Mouse (Mus musculus) limb, embryonic 10.5 days (tissue): ENCODE data around the gene Pgm2. TPM values are rescaled to one million over a fixed set of nuclear protein-coding genes. Genes with fewer than 3 reads are reported as not detected.
A peak's percentile ranks its signal among the peaks of the same experiment; 100 is the strongest.

ENCODE experiments used
- DNase-seq: peaks from one replicate; pipeline ENCODE4 v3.0.0-alpha.2; 2017; ENCODE audit warnings: low spot score
- H3K27ac ChIP-seq: fragments of 300-500 bp; sonication (generic); 2 replicates; pipeline ENCODE4 v1.5.1; 2016; ENCODE audit warnings: mild to moderate bottlenecking
- H3K27me3 ChIP-seq: fragments of 300-500 bp; sonication (generic); 2 replicates; pipeline ENCODE4 v1.6.1; 2016; ENCODE audit warnings: low read depth, mild to moderate bottlenecking; ENCODE audit not compliant: poor library complexity, severe bottlenecking
- H3K36me3 ChIP-seq: fragments of 300-500 bp; sonication (generic); 2 replicates; pipeline ENCODE4 v1.6.1; 2016; ENCODE audit warnings: mild to moderate bottlenecking, moderate library complexity
- H3K4me1 ChIP-seq: fragments of 300-500 bp; sonication (generic); 2 replicates; pipeline ENCODE4 v1.6.1; 2016
- H3K4me3 ChIP-seq: fragments of 300-500 bp; sonication (generic); 2 replicates; pipeline ENCODE4 v1.5.1; 2016; ENCODE audit warnings: mild to moderate bottlenecking, moderate library complexity
- H3K9me3 ChIP-seq: fragments of 300-500 bp; sonication (generic); replicated peaks from 2 replicates; pipeline ENCODE4 v1.6.1; 2016; ENCODE audit warnings: mild to moderate bottlenecking
- WGBS: fragments of 180-500 bp; shearing (Covaris S2); methylation state at CpG from one replicate; pipeline ENCODE4 v1.1.7; 2016; 5-methylcytosine and 5-hydroxymethylcytosine counted together
- polyA plus RNA-seq: library from polyadenylated mRNA; unstranded; fragments of >200 nt; fragmentation: Nextera tagmentation; extraction: Ambion mirVana; gene quantifications from 2 replicates; pipeline ENCODE4 v1.2.1, GENCODE M21; 2016

Pgm2 gene
- polyA plus RNA-seq, 1 experiment from 2014 or later, result 26.8 TPM

GRCm38 (mm10) chr5:64063622-64064355 lies 29.0 kb upstream of the Pgm2 start:
- no peak overlapping the region for H3K4me3 ChIP-seq
- no peaks in the 10 kb centered on the region for H3K9me3 ChIP-seq
- no peaks in the 10 kb centered on the region for H3K4me1 ChIP-seq
- no peaks in the 10 kb centered on the region for H3K36me3 ChIP-seq
- DNase-seq, result no peak
- no peaks in the 10 kb centered on the region for H3K27me3 ChIP-seq
- WGBS, result 83% methylated on average over 11 of the region's 11 CpGs
- H3K27ac ChIP-seq, result no peak overlapping the region

GRCm38 (mm10) chr5:64064401-64064800 lies 28.3 kb upstream of the Pgm2 start:
- WGBS, result 89% methylated on average over 3 of the region's 3 CpGs
- H3K27ac ChIP-seq, result no peak overlapping the region
- no peaks in the 10 kb centered on the region for H3K27me3 ChIP-seq
- no peaks in the 10 kb centered on the region for H3K4me1 ChIP-seq
- H3K9me3 ChIP-seq, result no peaks in the 10 kb centered on the region
- no peak for DNase-seq
- no peak overlapping the region for H3K4me3 ChIP-seq
- H3K36me3 ChIP-seq, result no peaks in the 10 kb centered on the region

DNA sequence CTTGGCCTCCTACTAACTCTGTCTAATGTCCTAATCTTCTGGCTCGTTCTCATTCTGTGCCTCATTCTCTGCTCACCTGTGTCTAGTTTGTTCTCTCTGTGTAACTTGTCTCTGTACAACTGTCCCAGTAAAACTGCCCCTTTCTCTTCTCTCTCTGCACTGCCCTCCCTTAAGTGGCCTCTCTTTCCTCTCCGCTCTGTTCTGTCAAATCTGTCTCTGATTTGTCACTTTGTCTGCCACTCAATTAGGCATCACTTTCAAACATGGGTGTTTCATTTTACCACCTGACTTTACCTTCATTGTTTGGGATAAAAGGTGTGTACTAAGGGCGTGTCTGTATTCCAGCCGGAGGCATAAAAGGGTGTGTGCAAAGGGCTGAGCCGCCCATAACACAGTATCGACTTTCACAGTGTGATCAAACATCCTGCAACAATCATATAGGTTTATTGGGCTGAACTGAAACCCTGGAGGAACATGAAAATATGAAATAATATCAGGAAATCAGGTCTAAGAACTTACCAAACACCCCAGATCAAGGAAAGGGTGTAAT lies 27.2 kb upstream of the Pgm2 start:
- H3K36me3 ChIP-seq, result no peaks in the 10 kb centered on the region
- peaks cover 3% of the 10 kb centered on the region for H3K4me1 ChIP-seq
- H3K9me3 ChIP-seq, result no peaks in the 10 kb centered on the region
- no peak overlapping the region for H3K27ac ChIP-seq
- H3K27me3 ChIP-seq, result no peaks in the 10 kb centered on the region
- WGBS, result 80% methylated on average over 6 of the region's 6 CpGs
- no peak for DNase-seq
- H3K4me3 ChIP-seq, result no peak overlapping the region

- Histone ChIP-seq H3K27ac (no peak overlapping the region), H3K27me3 (no peaks in the 10 kb centered on the region), H3K36me3 (no peaks in the 10 kb centered on the region), H3K9me3 (no peaks in the 10 kb centered on the region), H3K4me1 (peaks cover 3% of the 10 kb centered on the region), H3K4me3 (no peak overlapping the region)
- 78% methylated on average over 2 of the region's 2 CpGs for WGBS
- no peak for DNase-seq
Observed at GRCm38 (mm10) chr5:64066159-64066558, 26.6 kb upstream of the Pgm2 start.

DNA sequence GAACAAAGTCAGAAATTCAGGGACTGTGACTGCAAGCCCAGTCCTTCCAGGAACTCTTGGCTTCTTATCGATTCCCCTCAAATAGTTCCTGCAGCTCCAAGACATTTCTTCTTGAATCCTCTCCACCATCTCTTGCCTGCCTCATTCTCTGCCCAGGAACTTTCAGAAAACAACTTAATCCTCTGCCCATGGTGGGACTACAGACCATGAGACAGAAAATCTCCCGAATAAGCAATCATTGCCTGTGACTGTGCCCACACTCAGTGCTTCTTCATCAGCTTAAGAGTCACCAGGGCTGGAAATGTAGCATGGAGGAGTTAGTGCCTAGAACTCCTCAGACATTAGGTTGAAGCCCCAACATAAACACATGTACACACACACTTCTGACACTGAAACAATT lies 25.2 kb upstream of the Pgm2 start:
- Histone ChIP-seq H3K4me1 (peaks cover 3% of the 10 kb centered on the region), H3K27me3 (no peaks in the 10 kb centered on the region), H3K4me3 (no peak overlapping the region), H3K9me3 (no peaks in the 10 kb centered on the region), H3K36me3 (no peaks in the 10 kb centered on the region), H3K27ac (no peak overlapping the region)
- no peak for DNase-seq
- 93% methylated on average over 2 of the region's 2 CpGs for WGBS

DNA sequence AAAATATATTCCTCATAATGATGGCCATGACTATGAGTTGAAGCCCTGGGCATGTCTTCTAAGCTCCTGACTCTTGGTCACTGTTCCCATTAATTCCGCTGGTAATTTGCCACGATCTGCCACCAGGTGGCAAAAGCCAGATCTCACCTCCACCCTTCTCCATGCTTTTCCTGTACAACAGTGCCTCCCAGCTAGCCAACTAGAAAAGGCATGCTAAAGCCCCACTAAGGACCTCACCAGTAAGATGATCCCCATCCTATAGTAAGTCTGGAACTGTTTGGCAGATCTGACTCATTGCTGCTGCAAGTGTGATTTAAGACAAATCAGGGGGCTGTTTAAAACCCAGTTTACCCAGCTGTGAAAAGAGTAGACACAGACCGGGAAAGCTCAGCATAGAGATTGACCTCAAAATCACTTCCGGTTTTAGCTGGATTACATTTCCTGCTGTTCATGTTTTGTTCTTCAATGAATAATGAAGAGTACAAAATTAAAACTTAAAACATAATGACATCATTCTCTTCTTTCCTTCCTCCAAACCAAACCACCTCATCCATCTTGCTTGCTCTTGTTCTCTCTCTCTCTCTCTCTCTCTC lies 22.6 kb upstream of the Pgm2 start:
- H3K4me3 ChIP-seq, result no peak overlapping the region
- WGBS, result 32% methylated on average over 4 of the region's 4 CpGs
- DNase-seq, result peak; percentile 66
- no peaks in the 10 kb centered on the region for H3K9me3 ChIP-seq
- H3K27me3 ChIP-seq, result no peaks in the 10 kb centered on the region
- H3K4me1 ChIP-seq, result peaks cover 3% of the 10 kb centered on the region
- H3K36me3 ChIP-seq, result no peaks in the 10 kb centered on the region
- no peak overlapping the region for H3K27ac ChIP-seq

DNA sequence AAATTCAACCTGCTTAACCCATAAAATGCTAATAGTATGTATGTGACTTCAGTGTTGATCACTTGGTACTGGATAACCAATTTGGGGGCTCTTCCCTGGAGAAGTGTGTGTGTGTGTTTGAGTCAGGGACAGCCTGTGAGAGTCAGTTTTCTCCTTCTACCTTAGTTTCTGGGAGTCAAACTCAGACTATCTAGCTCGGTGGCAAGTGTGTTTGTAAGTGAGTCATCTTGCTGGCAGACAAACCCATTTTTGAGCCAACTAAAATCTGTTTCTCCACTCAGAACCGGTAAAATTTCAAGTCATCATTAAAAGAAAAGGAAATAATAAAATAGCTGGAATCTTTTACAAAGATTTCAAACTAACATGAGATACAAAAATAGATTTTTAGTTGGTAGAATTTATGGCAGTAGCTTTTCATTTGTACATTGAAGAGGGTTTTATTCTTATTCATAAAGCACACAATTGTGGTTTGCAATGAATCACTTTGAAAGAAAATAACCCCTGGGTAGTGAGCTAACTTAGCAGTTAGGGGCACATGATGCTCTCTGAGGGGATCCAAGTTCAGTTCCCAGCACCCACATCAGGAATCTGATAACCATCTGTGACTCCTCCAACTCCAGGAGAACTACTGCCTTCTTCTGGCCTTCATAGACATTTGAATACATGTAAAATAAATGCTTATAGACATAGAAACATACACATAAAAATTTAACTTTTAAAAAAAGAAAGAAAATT lies 21.8 kb upstream of the Pgm2 start:
- H3K27me3 ChIP-seq, result no peaks in the 10 kb centered on the region
- WGBS, result 81% methylated on average over 2 of the region's 2 CpGs
- H3K36me3 ChIP-seq, result no peaks in the 10 kb centered on the region
- no peaks in the 10 kb centered on the region for H3K9me3 ChIP-seq
- H3K4me1 ChIP-seq, result peaks cover 3% of the 10 kb centered on the region
- H3K4me3 ChIP-seq, result no peak overlapping the region
- H3K27ac ChIP-seq, result no peak overlapping the region
- no peak for DNase-seq

DNA sequence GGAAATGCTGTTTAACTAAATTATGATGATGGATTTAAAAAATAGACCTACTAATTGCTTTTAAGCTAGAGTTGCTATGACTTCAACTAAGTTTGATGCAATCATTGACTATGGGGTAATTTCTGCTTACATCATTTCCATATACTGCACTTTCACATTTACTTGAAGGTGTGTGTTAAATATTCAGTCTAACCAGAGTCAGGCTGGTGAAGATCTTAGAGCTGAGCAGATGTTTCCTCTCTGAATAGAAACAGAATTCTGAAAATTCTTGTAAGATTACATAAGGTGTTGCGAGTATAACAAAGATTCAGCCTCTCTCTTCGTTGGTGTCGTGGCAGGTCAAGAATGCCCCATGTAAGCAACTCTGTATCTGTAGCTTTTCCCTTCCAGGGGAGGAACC lies 18.3 kb upstream of the Pgm2 start:
- no peak for DNase-seq
- WGBS, result 92% methylated on average over 3 of the region's 3 CpGs
- Histone ChIP-seq H3K9me3 (no peaks in the 10 kb centered on the region), H3K27me3 (no peaks in the 10 kb centered on the region), H3K27ac (no peak overlapping the region), H3K4me1 (peaks cover 12% of the 10 kb centered on the region), H3K36me3 (no peaks in the 10 kb centered on the region), H3K4me3 (no peak overlapping the region)

- DNase-seq, result no peak
- H3K9me3 ChIP-seq, result no peaks in the 10 kb centered on the region
- 51% methylated on average over 3 of the region's 3 CpGs for WGBS
Observed at GRCm38 (mm10) chr5:64075506-64075905, 17.2 kb upstream of the Pgm2 start.

DNA sequence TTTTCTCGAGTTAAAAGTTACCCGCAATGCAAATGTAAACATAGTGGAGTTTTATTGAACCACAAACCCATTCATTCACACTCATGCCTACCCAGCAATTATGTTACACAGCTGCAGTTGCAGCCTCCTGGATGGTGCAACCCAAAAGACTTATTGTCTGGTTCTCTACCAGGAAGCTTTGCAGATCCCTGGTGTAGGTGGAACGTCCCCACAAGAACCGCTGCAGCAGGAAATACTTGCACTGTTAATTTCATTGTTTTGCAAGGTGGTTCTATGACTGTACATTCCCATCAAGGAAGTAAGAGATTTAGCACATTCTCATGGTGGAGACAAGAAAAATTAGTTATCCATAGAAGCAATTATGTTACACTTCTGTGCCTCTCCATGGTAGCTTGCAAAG lies 15.4 kb upstream of the Pgm2 start:
- DNase-seq, result no peak
- Histone ChIP-seq H3K36me3 (no peaks in the 10 kb centered on the region), H3K4me3 (no peak overlapping the region), H3K27ac (no peak overlapping the region), H3K4me1 (peaks cover 9% of the 10 kb centered on the region), H3K9me3 (no peaks in the 10 kb centered on the region), H3K27me3 (no peaks in the 10 kb centered on the region)
- WGBS, result 82% methylated on average over 4 of the region's 4 CpGs

More at GRCm38 (mm10) chr5:64075506-64075905, 17.2 kb upstream of the Pgm2 start:
- Histone ChIP-seq H3K27me3 (no peaks in the 10 kb centered on the region), H3K27ac (no peak overlapping the region), H3K4me1 (peaks cover 9% of the 10 kb centered on the region), H3K36me3 (no peaks in the 10 kb centered on the region), H3K4me3 (no peak overlapping the region)

DNA sequence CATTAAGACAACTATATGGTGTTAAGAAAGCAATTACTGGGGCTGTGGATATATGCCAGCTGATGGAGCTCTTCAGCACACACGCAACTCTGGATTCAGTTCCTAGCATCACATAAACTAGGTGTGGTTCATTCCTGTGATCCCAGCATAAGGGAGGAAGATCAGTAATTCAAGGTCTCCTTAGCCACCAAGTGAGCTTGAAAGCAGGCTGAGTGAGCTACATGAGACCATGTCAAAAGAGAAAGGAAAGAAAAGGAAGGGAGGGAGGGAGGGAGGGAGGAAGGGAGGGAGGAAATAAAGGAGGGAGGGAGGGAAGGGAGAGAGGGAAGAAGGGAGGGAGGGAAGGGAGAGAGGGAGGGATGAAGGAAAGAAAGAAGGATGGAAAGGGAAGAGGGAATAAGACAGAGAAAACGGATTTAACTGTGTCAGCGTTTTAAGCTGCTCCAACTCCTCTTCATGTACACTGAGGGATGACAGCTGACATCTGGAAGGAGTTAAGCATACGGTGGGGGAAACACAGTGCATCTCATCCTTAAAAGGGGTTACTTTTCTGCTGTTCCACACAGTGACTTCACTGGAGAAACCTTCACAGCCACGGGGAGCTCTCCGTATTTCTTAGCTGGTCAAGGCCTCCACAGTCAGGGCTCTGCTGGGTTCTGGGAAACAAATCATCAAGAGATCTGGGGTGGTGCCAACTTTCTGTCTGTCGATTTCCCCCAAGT lies 13.8 kb upstream of the Pgm2 start:
- Histone ChIP-seq H3K36me3 (no peaks in the 10 kb centered on the region), H3K27ac (no peak overlapping the region), H3K9me3 (no peaks in the 10 kb centered on the region), H3K27me3 (no peaks in the 10 kb centered on the region), H3K4me1 (peaks cover 13% of the 10 kb centered on the region), H3K4me3 (no peak overlapping the region)
- WGBS, result 39% methylated on average over 7 of the region's 7 CpGs
- no peak for DNase-seq

DNA sequence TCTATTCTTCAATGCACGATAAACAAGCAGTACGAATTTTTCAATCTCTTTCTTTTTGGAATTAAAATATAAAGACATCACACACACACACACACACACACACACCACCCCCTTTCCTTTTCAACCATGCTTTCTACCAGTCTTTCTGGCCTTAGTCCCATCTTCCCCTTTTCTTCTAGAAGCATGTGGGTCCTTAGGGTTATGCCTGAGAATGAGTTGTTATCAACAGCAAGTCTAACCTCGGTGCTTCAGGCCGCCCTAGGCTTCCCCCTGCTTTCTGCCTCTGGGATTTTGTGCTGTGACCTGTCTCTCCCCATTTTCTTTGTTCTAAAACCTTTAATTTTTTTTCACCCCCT lies 13.3 kb upstream of the Pgm2 start:
- no peaks in the 10 kb centered on the region for H3K36me3 ChIP-seq
- H3K27ac ChIP-seq, result no peak overlapping the region
- H3K4me1 ChIP-seq, result peaks cover 13% of the 10 kb centered on the region
- no peaks in the 10 kb centered on the region for H3K27me3 ChIP-seq
- DNase-seq, result no peak
- no peaks in the 10 kb centered on the region for H3K9me3 ChIP-seq
- WGBS, result 85% methylated on average over 4 of the region's 4 CpGs
- H3K4me3 ChIP-seq, result no peak overlapping the region
